Mouse (Mus musculus) hindbrain, embryonic 15.5 days (tissue): ENCODE measurements around the gene Ksr1. TPM values are rescaled to one million over a fixed set of nuclear protein-coding genes. Genes with fewer than 3 reads are reported as not detected.
"Not testable (repeated sequence)": the region's sequence is repeated elsewhere in the genome, so short reads cannot be mapped to it uniquely, and the experiment has no call there.

Experiments used
- ATAC-seq: fragments of 200-750 bp; cut with Nextera tagmentation; 2 replicates; pipeline ENCODE4 v1.8.0; 2017; ENCODE audit warnings: low read depth, moderate number of reproducible peaks, moderate TSS enrichment; ENCODE audit not compliant: low FRiP score
- H3K27ac ChIP-seq: fragments of 300-500 bp; sonication (generic); replicated peaks from 2 replicates; pipeline ENCODE4 v1.5.1; 2015; ENCODE audit warnings: mild to moderate bottlenecking, inconsistent platforms
- H3K27me3 ChIP-seq: fragments of 300-500 bp; sonication (generic); 2 replicates; pipeline ENCODE4 v1.6.1; 2015; ENCODE audit warnings: control low read depth, inconsistent platforms
- H3K36me3 ChIP-seq: fragments of 300-500 bp; sonication (generic); 2 replicates; pipeline ENCODE4 v1.6.1; 2015; ENCODE audit warnings: control low read depth, inconsistent platforms
- H3K4me1 ChIP-seq: fragments of 300-500 bp; sonication (generic); replicated peaks from 2 replicates; pipeline ENCODE4 v1.6.1; 2015; ENCODE audit warnings: control low read depth, inconsistent platforms
- H3K4me2 ChIP-seq: fragments of 300-500 bp; sonication (generic); 2 replicates; pipeline ENCODE4 v1.6.1; 2015; ENCODE audit warnings: moderate library complexity, mild to moderate bottlenecking, inconsistent platforms
- H3K4me3 ChIP-seq: fragments of 300-500 bp; sonication (generic); 2 replicates; pipeline ENCODE4 v1.5.1; 2015; ENCODE audit warnings: mild to moderate bottlenecking, inconsistent platforms
- H3K9ac ChIP-seq: fragments of 300-500 bp; sonication (generic); 2 replicates; pipeline ENCODE4 v1.6.1; 2015; ENCODE audit warnings: inconsistent platforms
- H3K9me3 ChIP-seq: fragments of 300-500 bp; sonication (generic); 2 replicates; pipeline ENCODE4 v1.6.1; 2016; ENCODE audit warnings: control low read depth, inconsistent platforms
- WGBS: fragments of 180-500 bp; shearing (Covaris S2); methylation state at CpG from one replicate; pipeline ENCODE4 v1.1.7; 2015; 5-methylcytosine and 5-hydroxymethylcytosine counted together
- polyA plus RNA-seq: library from polyadenylated mRNA; unstranded; fragments of >200 nt; fragmentation: Nextera tagmentation; extraction: Ambion mirVana; gene quantifications from 2 replicates; pipeline ENCODE4 v1.2.1, GENCODE M21; 2015

The Ksr1 gene
- polyA plus RNA-seq, 1 experiment from 2014 or later, result 5.0 TPM

GRCm38 (mm10) chr11:79012529-79012928 is 133.7 kb downstream of the Ksr1 start:
- Histone ChIP-seq H3K9ac (no peak overlapping the region), H3K27ac (no peak overlapping the region), H3K27me3 (no peaks in the 10 kb centered on the region), H3K9me3 (no peaks in the 10 kb centered on the region), H3K36me3 (no peaks in the 10 kb centered on the region), H3K4me1 (no peaks in the 10 kb centered on the region; the same call in 1 of the 2 replicates), H3K4me2 (no peak overlapping the region), H3K4me3 (no peak overlapping the region)
- no peak for ATAC-seq
- 85% methylated on average over 2 of the region's 2 CpGs for WGBS

DNA sequence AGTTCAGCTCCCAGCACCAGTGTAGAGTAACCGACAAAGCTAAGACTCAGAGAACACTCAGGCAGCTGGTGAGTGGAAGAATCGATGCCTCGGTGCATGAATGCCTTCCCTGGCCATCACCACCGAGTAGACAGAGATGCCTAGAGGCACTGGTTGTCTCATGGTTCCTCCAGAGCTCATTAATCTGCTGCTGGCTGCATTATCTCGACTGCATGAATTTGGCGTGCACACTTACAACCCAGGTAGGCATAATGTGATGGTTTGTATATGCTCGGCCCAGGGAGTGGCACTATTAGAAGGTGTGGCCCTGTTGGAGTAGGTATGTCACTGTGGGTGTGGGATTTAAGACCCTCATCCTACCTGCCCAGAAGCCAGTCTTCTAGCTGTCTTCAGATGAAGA is 137.3 kb downstream of the Ksr1 start:
- no peak for ATAC-seq
- Histone ChIP-seq H3K9ac (no peak overlapping the region), H3K36me3 (no peaks in the 10 kb centered on the region), H3K27ac (no peak overlapping the region), H3K9me3 (no peaks in the 10 kb centered on the region), H3K27me3 (no peaks in the 10 kb centered on the region), H3K4me1 (no peaks in the 10 kb centered on the region), H3K4me2 (no peak overlapping the region), H3K4me3 (no peak overlapping the region)
- 63% methylated on average over 7 of the region's 7 CpGs for WGBS

DNA sequence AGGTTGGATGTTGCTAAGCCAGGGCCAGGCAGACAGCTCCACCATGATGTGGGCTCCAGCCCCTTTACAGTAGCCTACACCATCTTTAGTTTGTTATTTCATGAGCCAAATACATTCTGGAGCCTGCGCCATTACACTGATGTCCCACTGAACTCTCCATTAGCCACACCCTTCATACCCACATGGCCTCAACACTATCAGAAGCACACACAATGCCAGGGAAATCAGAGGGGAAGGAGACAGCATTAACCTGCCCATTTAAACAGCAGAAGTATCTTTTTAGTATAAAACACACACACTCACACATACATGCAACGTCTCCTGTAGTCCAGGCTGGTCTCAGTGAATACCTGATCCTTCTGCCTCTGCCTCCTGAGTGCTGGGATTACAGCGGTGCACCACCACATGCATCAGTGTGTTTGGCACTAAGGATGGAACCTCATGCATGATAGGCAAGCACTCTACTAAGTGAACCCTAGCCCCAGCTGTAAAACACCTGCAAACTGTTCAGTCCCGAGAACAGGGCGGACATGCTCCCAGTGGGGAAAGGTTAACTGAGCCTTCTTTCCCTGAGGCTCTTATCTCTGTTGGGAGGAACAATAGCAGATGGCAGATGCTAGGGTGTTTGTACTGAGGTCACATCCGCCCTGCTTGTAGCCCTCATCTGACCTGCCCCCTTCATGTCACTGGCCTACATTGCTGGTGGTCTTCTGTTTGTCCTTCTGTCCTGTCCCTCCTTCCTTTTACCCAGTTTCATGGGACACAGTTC is 138.0 kb downstream of the Ksr1 start:
- H3K4me3 ChIP-seq, result no peak overlapping the region
- H3K36me3 ChIP-seq, result no peaks in the 10 kb centered on the region
- no peak overlapping the region for H3K9ac ChIP-seq
- 74% methylated on average over 6 of the region's 6 CpGs for WGBS
- H3K4me1 ChIP-seq, result no peaks in the 10 kb centered on the region
- H3K9me3 ChIP-seq, result no peaks in the 10 kb centered on the region
- no peak for ATAC-seq
- H3K27ac ChIP-seq, result no peak overlapping the region
- H3K4me2 ChIP-seq, result no peak overlapping the region
- H3K27me3 ChIP-seq, result no peaks in the 10 kb centered on the region

DNA sequence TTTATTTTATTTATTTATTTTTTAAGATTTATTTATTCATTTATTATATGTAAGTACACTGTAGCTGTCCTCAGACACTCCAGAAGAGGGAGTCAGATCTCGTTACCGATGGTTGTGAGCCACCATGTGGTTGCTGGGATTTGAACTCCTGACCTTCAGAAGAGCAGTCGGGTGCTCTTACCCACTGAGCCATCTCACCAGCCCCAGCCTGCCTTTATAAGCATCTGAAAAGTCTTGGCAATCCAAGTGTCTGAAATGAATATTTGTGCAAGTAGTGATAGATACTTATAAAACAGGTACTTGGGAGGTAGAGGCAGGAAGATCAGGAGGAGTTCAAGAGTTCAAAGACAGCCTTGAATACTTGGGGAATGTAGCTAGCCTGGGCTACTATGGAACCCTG is 138.9 kb downstream of the Ksr1 start:
- WGBS, result 91% methylated on average over 3 of the region's 3 CpGs
- H3K4me1 ChIP-seq, H3K27ac ChIP-seq, H3K4me3 ChIP-seq, H3K36me3 ChIP-seq, ATAC-seq, H3K9me3 ChIP-seq, H3K27me3 ChIP-seq, H3K9ac ChIP-seq, H3K4me2 ChIP-seq: not testable (repeated sequence)

DNA sequence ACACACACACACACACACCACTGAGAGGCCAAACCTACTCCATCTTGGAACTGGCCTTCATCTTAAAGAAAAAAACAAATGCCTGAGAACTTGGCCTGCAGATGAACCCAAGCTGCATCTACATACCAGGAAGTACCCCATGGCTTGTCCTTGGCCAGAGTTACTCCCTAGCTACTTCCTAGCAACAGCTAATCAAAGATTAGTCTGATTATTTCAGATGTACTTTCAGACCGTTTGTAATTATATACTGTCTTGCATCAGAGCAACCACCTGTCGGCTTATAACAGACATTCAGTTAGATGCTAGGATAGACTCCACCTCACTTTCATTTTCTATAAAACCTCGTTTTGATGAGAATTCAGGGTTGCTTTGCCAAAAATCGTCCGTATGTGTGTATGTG is 139.8 kb downstream of the Ksr1 start:
- Histone ChIP-seq H3K4me2 (no peak overlapping the region), H3K4me3 (no peak overlapping the region), H3K9ac (no peak overlapping the region), H3K27me3 (no peaks in the 10 kb centered on the region), H3K27ac (no peak overlapping the region), H3K4me1 (no peaks in the 10 kb centered on the region), H3K36me3 (no peaks in the 10 kb centered on the region), H3K9me3 (no peaks in the 10 kb centered on the region)
- WGBS, result 74% methylated on average over 5 of the region's 5 CpGs
- no peak for ATAC-seq

GRCm38 (mm10) chr11:79005578-79006394 is 140.4 kb downstream of the Ksr1 start:
- Histone ChIP-seq H3K4me2 (no peak overlapping the region), H3K9ac (no peak overlapping the region), H3K27me3 (no peaks in the 10 kb centered on the region), H3K9me3 (no peaks in the 10 kb centered on the region), H3K36me3 (no peaks in the 10 kb centered on the region), H3K4me1 (no peaks in the 10 kb centered on the region), H3K4me3 (no peak overlapping the region), H3K27ac (no peak overlapping the region)
- 90% methylated on average over 14 of the region's 14 CpGs for WGBS
- ATAC-seq, result no peak

DNA sequence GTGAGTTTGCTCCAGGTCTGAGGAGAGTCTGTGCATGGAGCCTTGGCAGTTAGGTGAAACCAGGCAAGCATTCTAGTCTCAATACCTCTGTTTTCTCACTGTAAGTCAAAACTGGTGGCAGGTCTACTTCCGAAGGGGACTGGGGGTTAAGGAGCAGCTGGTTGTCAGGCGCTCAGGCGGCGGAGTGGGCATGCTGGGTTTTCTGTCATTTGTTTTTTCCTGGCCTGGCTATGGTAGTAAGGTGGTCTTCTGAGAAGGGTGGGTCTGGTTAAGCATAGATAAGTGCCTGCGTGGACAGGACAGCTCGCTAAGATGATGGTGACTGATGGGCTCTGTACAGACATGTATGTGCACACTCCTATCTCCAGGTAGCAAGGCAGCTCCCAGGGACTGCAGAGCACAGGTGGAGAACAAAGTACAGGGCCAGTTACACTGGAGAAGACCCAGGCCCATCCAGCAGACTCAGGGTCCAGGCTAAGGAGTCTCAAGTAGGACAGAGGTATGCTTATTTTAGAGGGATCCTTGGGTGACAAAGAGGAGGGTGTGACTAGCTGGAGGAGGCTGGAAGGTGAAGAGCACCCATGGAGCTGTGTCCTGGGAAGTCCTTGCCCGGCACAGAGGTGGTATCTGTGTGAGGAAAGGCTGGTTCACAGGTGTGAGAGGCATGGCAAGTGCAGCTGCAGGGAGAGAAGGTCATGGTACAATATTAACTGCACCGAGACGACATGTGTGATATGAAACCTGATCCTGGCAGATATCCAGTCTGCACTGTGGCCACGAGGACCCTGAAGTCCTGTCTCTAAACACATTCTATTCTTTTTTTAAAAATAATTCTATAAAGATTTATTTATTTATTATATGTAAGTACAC is 142.2 kb downstream of the Ksr1 start:
- WGBS, result 89% methylated on average over 10 of the region's 10 CpGs
- H3K4me2 ChIP-seq, result no peak overlapping the region
- H3K27ac ChIP-seq, result no peak overlapping the region
- H3K9ac ChIP-seq, result no peak overlapping the region
- no peaks in the 10 kb centered on the region for H3K36me3 ChIP-seq
- no peaks in the 10 kb centered on the region for H3K9me3 ChIP-seq
- H3K4me3 ChIP-seq, result no peak overlapping the region
- no peaks in the 10 kb centered on the region for H3K4me1 ChIP-seq
- no peaks in the 10 kb centered on the region for H3K27me3 ChIP-seq
- ATAC-seq, result no peak

GRCm38 (mm10) chr11:79003053-79003768 is 143.0 kb downstream of the Ksr1 start:
- Histone ChIP-seq H3K27me3 (no peaks in the 10 kb centered on the region), H3K4me1 (no peaks in the 10 kb centered on the region), H3K9me3 (no peaks in the 10 kb centered on the region), H3K4me2 (no peak overlapping the region), H3K27ac (no peak overlapping the region), H3K9ac (no peak overlapping the region), H3K36me3 (no peaks in the 10 kb centered on the region), H3K4me3 (no peak overlapping the region)
- ATAC-seq, result no peak
- WGBS, result 83% methylated on average over 11 of the region's 11 CpGs

- Histone ChIP-seq H3K4me2 (no peak overlapping the region), H3K4me1 (no peaks in the 10 kb centered on the region), H3K27me3 (no peaks in the 10 kb centered on the region), H3K27ac (no peak overlapping the region), H3K9ac (no peak overlapping the region), H3K36me3 (no peaks in the 10 kb centered on the region), H3K9me3 (no peaks in the 10 kb centered on the region), H3K4me3 (no peak overlapping the region)
- 72% methylated on average over 5 of the region's 5 CpGs for WGBS
- no peak for ATAC-seq
Measured at GRCm38 (mm10) chr11:79002551-79002951, 143.7 kb downstream of the Ksr1 start.

GRCm38 (mm10) chr11:79001871-79002270 is 144.3 kb downstream of the Ksr1 start:
- no peak overlapping the region for H3K9ac ChIP-seq
- no peaks in the 10 kb centered on the region for H3K27me3 ChIP-seq
- H3K4me1 ChIP-seq, result no peaks in the 10 kb centered on the region
- ATAC-seq, result no peak
- H3K4me2 ChIP-seq, result no peak overlapping the region
- H3K9me3 ChIP-seq, result no peaks in the 10 kb centered on the region; the same call in 1 of the 2 replicates
- 97% methylated on average over 4 of the region's 4 CpGs for WGBS
- H3K36me3 ChIP-seq, result no peaks in the 10 kb centered on the region
- no peak overlapping the region for H3K4me3 ChIP-seq
- no peak overlapping the region for H3K27ac ChIP-seq

- Histone ChIP-seq H3K27ac (no peak overlapping the region), H3K9ac (no peak overlapping the region), H3K9me3 (no peaks in the 10 kb centered on the region; the same call in 1 of the 2 replicates), H3K27me3 (no peaks in the 10 kb centered on the region), H3K36me3 (no peaks in the 10 kb centered on the region), H3K4me1 (no peaks in the 10 kb centered on the region), H3K4me2 (no peak overlapping the region), H3K4me3 (no peak overlapping the region)
- 18% methylated on average over 6 of the region's 6 CpGs for WGBS
- no peak for ATAC-seq
Measured at GRCm38 (mm10) chr11:78999118-78999517, 147.1 kb downstream of the Ksr1 start.
